Mouse (Mus musculus) urinary bladder, postnatal 36 days (tissue): ENCODE data around the gene Gm13420.
A peak's percentile ranks its signal among the peaks of the same experiment; 100 is the strongest.
"Not testable (repeated sequence)": the region's sequence is repeated elsewhere in the genome, so short reads cannot be mapped to it uniquely, and the experiment has no call there.

Experiments used
- DNase-seq, 2 experiments: peaks; one replicate each; pipeline ENCODE4 v3.0.0; 2022; ENCODE audit warnings: low spot score in 2 of 2, mixed read lengths in 1 of 2

The Gm13420 gene

GRCm38 (mm10) chr2:29738799-29739198 is 12.7 kb downstream of the Gm13420 start:
- no peak for DNase-seq

- no peak for DNase-seq
Measured at GRCm38 (mm10) chr2:29737209-29737925, 14.1 kb downstream of the Gm13420 start.

GRCm38 (mm10) chr2:29735708-29736107 is 15.8 kb downstream of the Gm13420 start:
- DNase-seq, result peak; percentile 28 to 47

GRCm38 (mm10) chr2:29733348-29733747 is 18.1 kb downstream of the Gm13420 start:
- DNase-seq, result no peak

- DNase-seq, result no peak
Measured at GRCm38 (mm10) chr2:29732559-29732958, 18.9 kb downstream of the Gm13420 start.

GRCm38 (mm10) chr2:29731545-29731944 is 19.9 kb downstream of the Gm13420 start:
- peak in 1 of 2 experiments; percentile 50 for DNase-seq

- DNase-seq, result no peak
Measured at GRCm38 (mm10) chr2:29729500-29729899, 22.0 kb downstream of the Gm13420 start.

GRCm38 (mm10) chr2:29724664-29725365 is 26.7 kb downstream of the Gm13420 start:
- DNase-seq, result no peak

GRCm38 (mm10) chr2:29723132-29723531 is 28.4 kb downstream of the Gm13420 start:
- no peak for DNase-seq

GRCm38 (mm10) chr2:29718581-29718980 is 32.9 kb downstream of the Gm13420 start:
- DNase-seq, result no peak

- peak in 1 of 2 experiments; percentile 25 for DNase-seq
Measured at GRCm38 (mm10) chr2:29716691-29717090, 34.8 kb downstream of the Gm13420 start.

GRCm38 (mm10) chr2:29716143-29716542 is 35.3 kb downstream of the Gm13420 start:
- no peak for DNase-seq

GRCm38 (mm10) chr2:29714127-29714526 is 37.4 kb downstream of the Gm13420 start:
- DNase-seq, result no peak

- no peak for DNase-seq
Measured at GRCm38 (mm10) chr2:29713501-29713900, 38.0 kb downstream of the Gm13420 start.

- DNase-seq, result no peak
Measured at GRCm38 (mm10) chr2:29711877-29712276, 39.6 kb downstream of the Gm13420 start.

GRCm38 (mm10) chr2:29711038-29711437 is 40.4 kb downstream of the Gm13420 start:
- DNase-seq, result no peak

GRCm38 (mm10) chr2:29708209-29708608 is 43.3 kb downstream of the Gm13420 start:
- not testable (repeated sequence) for DNase-seq

GRCm38 (mm10) chr2:29707731-29708130 is 43.8 kb downstream of the Gm13420 start:
- no peak for DNase-seq

- no peak for DNase-seq
Measured at GRCm38 (mm10) chr2:29706726-29707620, 44.5 kb downstream of the Gm13420 start.

GRCm38 (mm10) chr2:29705493-29705892 is 46.0 kb downstream of the Gm13420 start:
- DNase-seq, result no peak

- no peak for DNase-seq
Measured at GRCm38 (mm10) chr2:29703104-29704081, 48.1 kb downstream of the Gm13420 start.
